Mouse (Mus musculus): Measurements from ENCODE around the gene Rps9. TPM values are rescaled to one million over a fixed set of nuclear protein-coding genes. Genes with fewer than 3 reads are reported as not detected.

The Rps9 gene
- total and polyA plus RNA-seq, 3 experiments, result 2,959 to 5,555 (median 4,060) TPM

- no peak for TF ChIP-seq CTCF (conservative IDR thresholded peaks at IDR 0.05 in 1 of 2, IDR thresholded peaks at IDR 0.05 in 1 of 2; ENCODE audit: low read depth in 2 of 2, low read length in 2 of 2)
- no peak for TF ChIP-seq MYC (IDR thresholded peaks at IDR 0.05; ENCODE audit: low read depth, low read length)
- TF ChIP-seq JUND (conservative IDR thresholded peaks at IDR 0.05; ENCODE audit: low read depth, low read length), result no peak
- no peak for TF ChIP-seq MXI1 (IDR thresholded peaks at IDR 0.05; ENCODE audit: low read depth, low read length)
- TF ChIP-seq IRF4 (IDR thresholded peaks at IDR 0.05; ENCODE audit: low read depth, low read length), result no peak
- no peak for TF ChIP-seq ZMIZ1 (IDR thresholded peaks at IDR 0.05; ENCODE audit: low read depth, low read length)
- no peak for TF ChIP-seq BHLHE40 (IDR thresholded peaks at IDR 0.05; ENCODE audit: low read depth, low read length)
- no peak for TF ChIP-seq NELFE (IDR thresholded peaks at IDR 0.05; ENCODE audit: low read depth, low read length)
- no peak for TF ChIP-seq USF1 (IDR thresholded peaks at IDR 0.05; ENCODE audit: low read depth, low read length)
- TF ChIP-seq RCOR1 (conservative IDR thresholded peaks at IDR 0.05; ENCODE audit: low read depth, low read length), result no peak
- TF ChIP-seq USF2 (conservative IDR thresholded peaks at IDR 0.05; ENCODE audit: low read depth, low read length), result no peak
- DNase-seq (ENCODE audit: extremely low read depth), result no peak
- Histone ChIP-seq H3K9ac (ENCODE audit: insufficient read depth, low read depth) (no peak overlapping the region), H3K36me3 (replicated peaks in 1 of 2; ENCODE audit: control insufficient read depth in 1 of 2, insufficient read depth in 1 of 2, low read length in 1 of 2) (peaks cover 94 to 99% of the 10 kb centered on the region in 2 experiments), H3K4me3 (replicated peaks in 1 of 3; ENCODE audit: low read depth in 2 of 3, low read length in 2 of 3, poor library complexity in 1 of 3) (no peak overlapping the region), H3K9me3 (replicated peaks; ENCODE audit: low read length) (no peaks in the 10 kb centered on the region), H3K4me1 (ENCODE audit: control insufficient read depth in 1 of 2, insufficient read depth in 2 of 2) (no peaks in the 10 kb centered on the region), H3K4me2 (ENCODE audit: insufficient read depth, low read depth, poor library complexity, severe bottlenecking) (no peak overlapping the region), H3K27ac (ENCODE audit: insufficient read depth, low read depth) (no peak overlapping the region), H3K27me3 (replicated peaks) (no peaks in the 10 kb centered on the region), H3K79me2 (replicated peaks; ENCODE audit: control insufficient read depth, extremely low read depth, insufficient read depth, poor library complexity, severe bottlenecking) (no peaks in the 10 kb centered on the region)
- in situ Hi-C loops (cut with MboI; ENCODE audit: low pct_ligation_motif_present, low pct_unique_long_range_greater_than_20kb, low sequenced_read_pairs), result no loop called here
- dilution Hi-C loops (cut with MboI; ENCODE audit: extremely low pct_ligation_motif_present, extremely low pct_unique_long_range_greater_than_20kb, low sequenced_read_pairs), result no loop called here
Measured at GRCm38 (mm10) chr7:3656966-3657365, 46.8 kb upstream of the Rps9 start.

- H3K4me3 ChIP-seq (replicated peaks in 1 of 3; ENCODE audit: low read depth in 2 of 3, low read length in 2 of 3, poor library complexity in 1 of 3), result no peak overlapping the region
- no peaks in the 10 kb centered on the region for H3K9me3 ChIP-seq (replicated peaks; ENCODE audit: low read length)
- H3K4me1 ChIP-seq (ENCODE audit: control insufficient read depth in 1 of 2, insufficient read depth in 2 of 2), result peaks cover 0 to 5% of the 10 kb centered on the region in 2 experiments; a peak in 2 of 4 replicates
- peaks cover 84 to 99% of the 10 kb centered on the region in 2 experiments for H3K36me3 ChIP-seq (replicated peaks in 1 of 2; ENCODE audit: control insufficient read depth in 1 of 2, insufficient read depth in 1 of 2, low read length in 1 of 2)
- H3K9ac ChIP-seq (ENCODE audit: insufficient read depth, low read depth), result no peak overlapping the region
- H3K27me3 ChIP-seq (replicated peaks), result no peaks in the 10 kb centered on the region
- DNase-seq (ENCODE audit: extremely low read depth), result no peak
- no peak overlapping the region for H3K4me2 ChIP-seq (ENCODE audit: insufficient read depth, low read depth, poor library complexity, severe bottlenecking)
- no peaks in the 10 kb centered on the region for H3K79me2 ChIP-seq (replicated peaks; ENCODE audit: control insufficient read depth, extremely low read depth, insufficient read depth, poor library complexity, severe bottlenecking)
- in situ Hi-C loops (cut with MboI; ENCODE audit: low pct_ligation_motif_present, low pct_unique_long_range_greater_than_20kb, low sequenced_read_pairs), result no loop called here
- no peak for TF ChIP-seq KAT2A (IDR thresholded peaks at IDR 0.05; ENCODE audit: insufficient replicate concordance, low read length)
- TF ChIP-seq RAD21 (IDR thresholded peaks at IDR 0.05; ENCODE audit: low read depth, low read length), result no peak
- TF ChIP-seq SMC3 (IDR thresholded peaks at IDR 0.05; ENCODE audit: low read depth, low read length), result no peak
- TF ChIP-seq TCF12 (IDR thresholded peaks at IDR 0.05; ENCODE audit: low read depth, low read length), result no peak
- TF ChIP-seq SIN3A (IDR thresholded peaks at IDR 0.05; ENCODE audit: low read length), result no peak
- no peak for TF ChIP-seq ETS1 (conservative IDR thresholded peaks at IDR 0.05; ENCODE audit: low read depth, low read length)
- no peak for TF ChIP-seq MAZ (IDR thresholded peaks at IDR 0.05; ENCODE audit: low read depth, low read length)
- no peak for TF ChIP-seq UBTF (IDR thresholded peaks at IDR 0.05; ENCODE audit: low read depth, low read length)
- TF ChIP-seq ZC3H11A (IDR thresholded peaks at IDR 0.05; ENCODE audit: low read depth, low read length), result no peak
- dilution Hi-C loops (cut with MboI; ENCODE audit: extremely low pct_ligation_motif_present, extremely low pct_unique_long_range_greater_than_20kb, low sequenced_read_pairs), result no loop called here
- no peak overlapping the region for H3K27ac ChIP-seq (ENCODE audit: insufficient read depth, low read depth)
Measured at GRCm38 (mm10) chr7:3658578-3658977, 45.2 kb upstream of the Rps9 start.

Measured in CH12.LX (cell line).